Mouse (Mus musculus) liver, embryonic 12.5 days (tissue): ENCODE data around the gene Gbp8. TPM values are rescaled to one million over a fixed set of nuclear protein-coding genes. Genes with fewer than 3 reads are reported as not detected.

Source experiments
- ATAC-seq: fragments of 200-750 bp; cut with Nextera tagmentation; 2 replicates; pipeline ENCODE4 v1.8.0; 2017; ENCODE audit warnings: moderate number of reproducible peaks, mild to moderate bottlenecking, moderate library complexity
- H3K27ac ChIP-seq: fragments of 300-500 bp; sonication (generic); 2 replicates; pipeline ENCODE4 v1.5.1; 2016; ENCODE audit warnings: mild to moderate bottlenecking
- H3K27me3 ChIP-seq: fragments of 300-500 bp; sonication (generic); replicated peaks from 2 replicates; pipeline ENCODE4 v1.6.1; 2016; ENCODE audit warnings: mild to moderate bottlenecking, moderate library complexity
- H3K36me3 ChIP-seq: fragments of 300-500 bp; sonication (generic); 2 replicates; pipeline ENCODE4 v1.6.1; 2016; ENCODE audit warnings: mild to moderate bottlenecking, moderate library complexity
- H3K4me1 ChIP-seq: fragments of 300-500 bp; sonication (generic); 2 replicates; pipeline ENCODE4 v1.6.1; 2016
- H3K4me2 ChIP-seq: fragments of 300-500 bp; sonication (generic); 2 replicates; pipeline ENCODE4 v1.6.1; 2016; ENCODE audit warnings: mild to moderate bottlenecking, moderate library complexity
- H3K4me3 ChIP-seq: fragments of 300-500 bp; sonication (generic); 2 replicates; pipeline ENCODE4 v1.5.1; 2016; ENCODE audit warnings: mild to moderate bottlenecking, moderate library complexity
- H3K9ac ChIP-seq: fragments of 300-500 bp; sonication (generic); 2 replicates; pipeline ENCODE4 v1.6.1; 2016; ENCODE audit warnings: mild to moderate bottlenecking, moderate library complexity
- H3K9me3 ChIP-seq: fragments of 300-500 bp; sonication (generic); replicated peaks from 2 replicates; pipeline ENCODE4 v1.6.1; 2016; ENCODE audit warnings: mild to moderate bottlenecking, moderate library complexity
- WGBS: fragments of 180-500 bp; shearing (Covaris S2); methylation state at CpG from one replicate; pipeline ENCODE4 v1.1.7; 2016; ENCODE audit not compliant: insufficient replicate concordance; 5-methylcytosine and 5-hydroxymethylcytosine counted together
- polyA plus RNA-seq: library from polyadenylated mRNA; unstranded; fragments of >200 nt; fragmentation: Nextera tagmentation; extraction: Ambion mirVana; gene quantifications from 2 replicates; pipeline ENCODE4 v1.2.1, GENCODE M21; 2016

The Gbp8 gene
- polyA plus RNA-seq, 1 experiment from 2014 or later, result 1.1 TPM

DNA sequence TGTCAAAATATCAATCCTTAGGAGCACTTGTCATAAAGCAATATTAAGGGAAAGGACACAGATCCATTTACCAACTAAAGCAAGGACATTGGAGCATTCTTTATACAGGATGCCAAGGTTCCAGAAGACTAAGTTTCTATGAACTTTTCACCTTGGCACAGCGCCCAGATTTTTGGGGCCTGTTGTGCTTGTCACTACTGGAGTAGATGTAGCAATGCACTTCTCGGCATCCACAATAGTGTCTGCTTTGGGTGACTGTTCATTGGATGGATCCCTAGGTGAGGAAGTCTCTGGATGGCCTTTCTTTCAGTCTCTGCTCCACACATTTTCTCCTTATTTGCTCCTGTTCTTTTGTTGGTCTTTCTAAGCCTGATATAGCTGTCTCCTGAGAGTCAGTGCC lies 107.0 kb downstream of the Gbp8 start:
- Histone ChIP-seq H3K4me1 (no peaks in the 10 kb centered on the region), H3K27me3 (no peaks in the 10 kb centered on the region), H3K9me3 (0 out of 2 replicates have a peak, but pooled peaks cover 3% of the 10 kb centered on the region), H3K9ac (no peak overlapping the region), H3K27ac (no peak overlapping the region), H3K4me2 (no peak overlapping the region), H3K36me3 (no peaks in the 10 kb centered on the region), H3K4me3 (no peak overlapping the region)
- ATAC-seq, result no peak
- WGBS, result 69% methylated on average over 2 of the region's 2 CpGs

DNA sequence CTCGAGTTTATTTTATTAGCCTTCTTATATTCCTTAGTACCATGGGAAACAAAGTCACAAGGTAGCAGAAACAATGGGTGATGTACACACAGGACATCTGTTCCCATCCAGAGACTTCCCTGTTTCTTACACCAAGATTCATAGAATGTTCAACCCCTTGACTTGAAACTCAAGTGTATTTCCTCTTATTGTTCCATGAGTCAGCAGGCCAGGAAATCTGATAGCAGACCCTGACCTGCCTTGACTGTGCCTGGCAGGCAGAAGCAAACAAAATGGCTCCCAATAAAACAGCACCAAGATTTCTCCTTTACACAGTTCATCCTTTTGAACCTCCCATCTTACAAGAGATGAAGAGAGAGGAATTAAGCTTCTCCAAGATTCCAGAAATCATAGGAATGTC lies 126.8 kb downstream of the Gbp8 start:
- WGBS, result 50% methylated on average over 1 of the region's 1 CpGs

DNA sequence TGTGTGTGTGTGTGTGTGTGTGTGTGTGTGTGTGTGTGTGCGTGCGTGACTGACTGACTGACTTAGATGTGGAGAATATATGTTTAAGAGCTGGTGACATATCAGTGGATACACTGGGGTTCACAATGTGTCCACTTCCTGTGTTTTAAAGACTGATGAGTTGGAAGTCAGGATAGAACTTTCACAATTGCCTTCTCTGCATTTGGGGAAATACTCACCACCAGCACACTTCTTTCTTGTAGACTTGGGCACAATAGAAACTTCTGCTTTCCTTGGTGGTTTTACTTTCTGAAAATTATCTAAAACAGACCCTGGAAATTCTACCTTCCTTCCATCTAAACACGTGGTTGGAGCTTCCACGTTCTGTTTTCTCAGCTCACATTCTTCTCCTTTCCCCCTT lies 127.8 kb downstream of the Gbp8 start:
- no peak for ATAC-seq
- WGBS, result 39% methylated on average over 4 of the region's 4 CpGs
- H3K36me3 ChIP-seq, result no peaks in the 10 kb centered on the region
- no peak overlapping the region for H3K9ac ChIP-seq
- H3K4me3 ChIP-seq, result no peak overlapping the region
- H3K4me2 ChIP-seq, result no peak overlapping the region
- no peaks in the 10 kb centered on the region for H3K9me3 ChIP-seq
- H3K27ac ChIP-seq, result no peak overlapping the region
- no peaks in the 10 kb centered on the region for H3K4me1 ChIP-seq
- no peaks in the 10 kb centered on the region for H3K27me3 ChIP-seq

More for the DNA sequence above, 126.8 kb downstream of the Gbp8 start:
- Histone ChIP-seq H3K4me3 (no peak overlapping the region), H3K9ac (no peak overlapping the region), H3K4me2 (no peak overlapping the region), H3K36me3 (no peaks in the 10 kb centered on the region), H3K4me1 (no peaks in the 10 kb centered on the region), H3K9me3 (no peaks in the 10 kb centered on the region), H3K27ac (no peak overlapping the region), H3K27me3 (no peaks in the 10 kb centered on the region)
- no peak for ATAC-seq

DNA sequence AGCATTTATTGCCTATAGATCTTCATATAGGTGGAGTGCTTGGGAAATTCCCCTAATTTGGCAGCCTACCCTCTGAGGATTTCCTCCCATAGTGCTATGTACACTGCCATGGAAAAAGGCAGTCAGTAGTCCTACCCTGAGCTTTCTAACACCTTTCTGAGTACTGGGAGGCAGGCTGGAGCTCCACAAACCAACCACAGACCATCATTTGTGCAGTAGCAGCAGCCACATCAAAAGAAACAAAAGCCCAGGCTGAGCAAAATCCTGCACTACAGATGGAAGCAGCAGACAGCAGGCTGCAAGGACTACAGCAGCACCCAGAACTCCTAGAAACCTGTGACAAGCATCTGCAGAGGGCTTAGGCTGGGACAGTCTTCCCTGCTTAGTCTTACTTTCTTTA lies 129.0 kb downstream of the Gbp8 start:
- Histone ChIP-seq H3K27ac (no peak overlapping the region), H3K9me3 (no peaks in the 10 kb centered on the region), H3K27me3 (no peaks in the 10 kb centered on the region), H3K4me2 (no peak overlapping the region), H3K4me3 (no peak overlapping the region), H3K4me1 (no peaks in the 10 kb centered on the region), H3K9ac (no peak overlapping the region), H3K36me3 (no peaks in the 10 kb centered on the region)
- no peak for ATAC-seq

DNA sequence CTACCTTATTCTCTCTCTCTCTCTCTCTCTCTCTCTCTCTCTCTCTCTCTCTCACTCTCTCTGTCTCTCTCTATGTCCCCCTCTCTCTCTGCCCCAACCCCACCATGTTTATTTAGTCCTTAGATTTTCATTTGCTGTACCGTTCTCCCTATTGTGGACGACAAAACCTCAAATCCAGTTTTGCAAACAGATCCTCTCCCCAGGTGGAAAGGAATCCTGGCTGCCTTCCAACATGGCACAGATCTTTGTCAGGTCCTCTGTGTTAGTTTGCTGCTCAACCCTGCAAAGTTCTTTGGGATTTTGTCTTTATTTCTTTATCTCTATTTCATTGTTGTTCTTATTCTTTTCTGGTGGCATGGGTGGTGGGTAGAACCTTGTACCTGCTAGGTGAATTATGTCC lies 149.9 kb downstream of the Gbp8 start:
- Histone ChIP-seq H3K9me3 (0 out of 2 replicates have a peak, but pooled peaks cover 6% of the 10 kb centered on the region), H3K9ac (no peak overlapping the region), H3K27ac (no peak overlapping the region), H3K36me3 (no peaks in the 10 kb centered on the region), H3K4me3 (no peak overlapping the region), H3K4me2 (no peak overlapping the region), H3K27me3 (no peaks in the 10 kb centered on the region), H3K4me1 (no peaks in the 10 kb centered on the region)
- ATAC-seq, result no peak
- WGBS, result 85% methylated on average over 2 of the region's 2 CpGs

DNA sequence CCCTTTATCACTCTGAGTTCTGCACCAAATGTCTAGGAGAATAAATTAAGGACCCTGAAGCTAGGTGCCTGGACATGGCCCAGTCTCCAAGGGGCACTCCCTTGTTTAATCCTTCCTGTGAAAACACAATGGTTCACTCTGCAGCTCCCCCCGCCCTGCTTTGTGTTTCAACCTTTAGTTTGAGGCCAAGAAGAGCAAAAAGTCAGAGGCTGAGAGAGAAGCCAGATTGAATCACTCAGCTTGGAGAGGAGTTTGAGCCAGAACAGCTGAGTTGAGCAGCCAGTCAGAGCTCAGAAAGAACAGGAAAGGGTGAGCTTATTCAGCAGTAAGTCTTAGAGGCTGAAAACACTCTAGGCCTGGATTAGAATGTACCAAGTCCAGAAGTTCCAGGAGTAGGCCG lies 151.3 kb downstream of the Gbp8 start:
- no peaks in the 10 kb centered on the region for H3K27me3 ChIP-seq
- 0 out of 2 replicates have a peak, but pooled peaks cover 6% of the 10 kb centered on the region for H3K9me3 ChIP-seq
- no peak for ATAC-seq
- no peak overlapping the region for H3K4me2 ChIP-seq
- H3K4me3 ChIP-seq, result no peak overlapping the region
- H3K9ac ChIP-seq, result no peak overlapping the region
- H3K4me1 ChIP-seq, result no peaks in the 10 kb centered on the region
- H3K27ac ChIP-seq, result no peak overlapping the region
- 46% methylated on average over 2 of the region's 2 CpGs for WGBS
- H3K36me3 ChIP-seq, result no peaks in the 10 kb centered on the region

DNA sequence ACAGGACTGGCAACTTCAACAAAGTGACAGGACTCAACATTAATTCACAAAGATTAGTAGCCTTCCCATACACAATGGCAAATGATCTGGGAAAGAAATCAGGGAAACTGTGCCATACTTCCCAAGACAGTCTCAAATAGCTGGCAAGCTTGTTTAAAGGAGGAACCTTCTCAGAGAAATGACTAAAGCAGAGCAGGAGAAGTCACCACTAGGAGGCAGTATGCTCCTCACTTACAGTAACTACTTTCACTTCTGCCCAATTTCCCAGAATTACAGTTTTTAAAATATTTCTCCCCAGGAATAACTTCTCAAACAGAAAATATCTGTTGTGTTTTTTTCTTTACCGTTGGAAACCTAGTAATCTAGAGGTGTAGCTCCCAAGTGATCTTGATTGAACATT lies 152.6 kb downstream of the Gbp8 start:
- WGBS, result 24% methylated on average over 1 of the region's 1 CpGs
- H3K4me1 ChIP-seq, result 0 out of 2 replicates have a peak, but pooled peaks cover 4% of the 10 kb centered on the region
- ATAC-seq, result no peak

DNA sequence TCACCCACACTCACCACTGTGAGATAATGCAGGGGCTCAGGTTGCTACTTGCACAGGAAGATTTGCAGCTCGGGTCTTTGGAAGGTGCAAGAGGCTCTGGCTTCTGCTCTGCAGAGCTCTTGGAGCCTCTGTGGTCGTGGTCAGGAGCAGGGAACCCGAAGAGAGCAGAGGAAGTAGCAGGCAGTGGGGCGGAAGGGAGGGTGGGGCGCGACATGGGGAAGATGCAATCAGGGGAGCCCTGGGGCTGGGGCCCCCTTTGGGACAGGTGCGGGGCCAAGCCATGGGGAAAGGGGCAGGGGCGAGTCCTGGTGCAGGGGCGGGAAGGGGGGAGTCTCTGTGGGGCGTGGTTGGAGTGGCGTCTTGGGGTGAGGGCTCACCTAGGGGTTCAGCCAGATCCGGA lies 156.8 kb downstream of the Gbp8 start, which contains the start of gene Abcg3:
TSS of gene Abcg3 (minus strand) at position 184 of the 400 bp plus-strand sequence.
- no peaks in the 10 kb centered on the region for H3K9me3 ChIP-seq
- no peaks in the 10 kb centered on the region for H3K36me3 ChIP-seq
- 0 out of 2 replicates have a peak, but pooled peaks have one; percentile 37 for ATAC-seq
- H3K9ac ChIP-seq, result no peak within 1 kb of the TSS
- no peaks in the 10 kb centered on the region for H3K27me3 ChIP-seq
- H3K27ac ChIP-seq, result no peak within 1 kb of the TSS
- H3K4me3 ChIP-seq, result no peak within 1 kb of the TSS; the same call in 1 of the 2 replicates
- peak within 1 kb of the TSS; percentile 51 for H3K4me2 ChIP-seq
- WGBS, result 13% methylated on average over 10 of the region's 12 CpGs
- H3K4me1 ChIP-seq, result 0 out of 2 replicates have a peak, but pooled peaks cover 4% of the 10 kb centered on the region

More for the DNA sequence above, 152.6 kb downstream of the Gbp8 start:
- Histone ChIP-seq H3K9ac (no peak overlapping the region), H3K36me3 (no peaks in the 10 kb centered on the region), H3K4me3 (no peak overlapping the region), H3K4me2 (no peak overlapping the region), H3K27ac (no peak overlapping the region), H3K27me3 (no peaks in the 10 kb centered on the region), H3K9me3 (0 out of 2 replicates have a peak, but pooled peaks cover 6% of the 10 kb centered on the region)

DNA sequence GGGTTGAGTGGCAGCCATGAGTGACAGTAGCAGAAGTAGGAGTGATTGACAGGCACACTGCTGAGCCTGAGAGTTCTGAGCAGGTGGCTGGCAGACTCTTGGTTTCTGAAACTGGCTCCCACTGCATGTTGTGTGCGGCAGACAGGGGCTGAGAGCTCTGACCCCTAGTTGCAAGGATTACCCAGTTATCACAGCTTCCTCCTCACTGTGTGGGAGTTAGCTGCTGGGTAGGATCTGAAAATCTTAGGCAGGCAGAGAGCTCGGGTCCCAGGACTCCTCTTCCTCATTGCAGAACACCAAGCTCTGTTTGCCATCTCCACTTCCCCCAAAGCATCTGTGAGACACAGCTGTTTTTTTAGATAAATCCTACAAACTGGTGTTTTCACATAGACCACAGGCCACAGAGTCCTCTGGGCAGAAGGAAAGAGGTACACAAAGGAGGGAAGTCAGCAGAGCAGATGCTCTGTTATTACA lies 160.3 kb downstream of the Gbp8 start:
- 0 out of 2 replicates have a peak, but pooled peaks cover 4% of the 10 kb centered on the region for H3K4me1 ChIP-seq
- ATAC-seq, result peak; percentile 40
- no peak overlapping the region for H3K4me2 ChIP-seq
- no peaks in the 10 kb centered on the region for H3K9me3 ChIP-seq
- no peak overlapping the region for H3K4me3 ChIP-seq
- no peak overlapping the region for H3K27ac ChIP-seq
- no peaks in the 10 kb centered on the region for H3K27me3 ChIP-seq
- H3K9ac ChIP-seq, result no peak overlapping the region
- 11% methylated on average over 2 of the region's 2 CpGs for WGBS
- no peaks in the 10 kb centered on the region for H3K36me3 ChIP-seq

Other genes starting within 250 kb of the Gbp8 start
- gene Abcg3, start 156.8 kb downstream of the Gbp8 start, polyA plus RNA-seq, result 2.2 and 2.3 TPM in 2 replicates
- gene Gbp9, start within 50 bp of the Gbp8 start, polyA plus RNA-seq, result 0.99 and 1.0 TPM in 2 replicates
- 1.3 and 1.8 TPM in 2 replicates for gene Gbp4, start within 50 bp of the Gbp8 start, polyA plus RNA-seq
- gene Gbp10, start 100.0 kb upstream of the Gbp8 start, polyA plus RNA-seq, result 0.06 TPM in 1 of 2 replicates, not detected in the other
- not detected in 2 replicates for gene Gm43302, start 154.2 kb upstream of the Gbp8 start, polyA plus RNA-seq
- 0.46 and 0.67 TPM in 2 replicates for gene Gbp6, start 154.2 kb upstream of the Gbp8 start, polyA plus RNA-seq